Mouse (Mus musculus) 3T3-L1 (cell line): ENCODE data around the gene Adam22.
A peak's percentile ranks its signal among the peaks of the same experiment; 100 is the strongest.

Source experiments
- DNase-seq: peaks from one replicate; pipeline ENCODE4 v3.0.0-alpha.2; 2015; ENCODE audit warnings: low read depth, low spot score

Gene Adam22

GRCm38 (mm10) chr5:8367614-8368327 lies at the start of gene Adam22:
TSS of gene Adam22 (minus strand) at chr5:8368160.
- DNase-seq = no peak

GRCm38 (mm10) chr5:8417443-8417842 lies 49.5 kb upstream of the Adam22 start:
- DNase-seq = peak; percentile 62

GRCm38 (mm10) chr5:8416683-8417413 lies 48.9 kb upstream of the Adam22 start:
- DNase-seq = peak; percentile 35

- DNase-seq = peak; percentile 28
These were observed 40.8 kb upstream of the Adam22 start for GRCm38 (mm10) chr5:8408746-8409145.

GRCm38 (mm10) chr5:8397587-8398249 lies 29.8 kb upstream of the Adam22 start:
- DNase-seq = no peak

GRCm38 (mm10) chr5:8393891-8394583 lies 26.1 kb upstream of the Adam22 start:
- DNase-seq = no peak

GRCm38 (mm10) chr5:8374297-8374906 lies 6.4 kb upstream of the Adam22 start:
- no peak for DNase-seq

- no peak for DNase-seq
These were observed 5.5 kb upstream of the Adam22 start for GRCm38 (mm10) chr5:8373415-8373814.

- no peak for DNase-seq
These were observed 821 bp upstream of the Adam22 start for GRCm38 (mm10) chr5:8368781-8369180.

- DNase-seq = no peak
These were observed 350 bp upstream of the Adam22 start for GRCm38 (mm10) chr5:8368328-8368692.

- no peak for DNase-seq
These were observed 968 bp downstream of the Adam22 start for GRCm38 (mm10) chr5:8366771-8367613.

GRCm38 (mm10) chr5:8362361-8362760 lies 5.6 kb downstream of the Adam22 start:
- DNase-seq = peak; percentile 68

GRCm38 (mm10) chr5:8357677-8358076 lies 10.3 kb downstream of the Adam22 start:
- no peak for DNase-seq

- DNase-seq = peak; percentile 89
These were observed 10.9 kb downstream of the Adam22 start for GRCm38 (mm10) chr5:8356885-8357651.

- DNase-seq = peak; percentile 95
These were observed 11.6 kb downstream of the Adam22 start for GRCm38 (mm10) chr5:8356326-8356725.

- DNase-seq = no peak
These were observed 18.4 kb downstream of the Adam22 start for GRCm38 (mm10) chr5:8349557-8349956.

- DNase-seq = no peak
These were observed 21.6 kb downstream of the Adam22 start for GRCm38 (mm10) chr5:8346329-8346728.

- no peak for DNase-seq
These were observed 24.7 kb downstream of the Adam22 start for GRCm38 (mm10) chr5:8343296-8343695.

- DNase-seq = no peak
These were observed 26.3 kb downstream of the Adam22 start for GRCm38 (mm10) chr5:8341676-8342075.
